In the genomic region with DNA sequence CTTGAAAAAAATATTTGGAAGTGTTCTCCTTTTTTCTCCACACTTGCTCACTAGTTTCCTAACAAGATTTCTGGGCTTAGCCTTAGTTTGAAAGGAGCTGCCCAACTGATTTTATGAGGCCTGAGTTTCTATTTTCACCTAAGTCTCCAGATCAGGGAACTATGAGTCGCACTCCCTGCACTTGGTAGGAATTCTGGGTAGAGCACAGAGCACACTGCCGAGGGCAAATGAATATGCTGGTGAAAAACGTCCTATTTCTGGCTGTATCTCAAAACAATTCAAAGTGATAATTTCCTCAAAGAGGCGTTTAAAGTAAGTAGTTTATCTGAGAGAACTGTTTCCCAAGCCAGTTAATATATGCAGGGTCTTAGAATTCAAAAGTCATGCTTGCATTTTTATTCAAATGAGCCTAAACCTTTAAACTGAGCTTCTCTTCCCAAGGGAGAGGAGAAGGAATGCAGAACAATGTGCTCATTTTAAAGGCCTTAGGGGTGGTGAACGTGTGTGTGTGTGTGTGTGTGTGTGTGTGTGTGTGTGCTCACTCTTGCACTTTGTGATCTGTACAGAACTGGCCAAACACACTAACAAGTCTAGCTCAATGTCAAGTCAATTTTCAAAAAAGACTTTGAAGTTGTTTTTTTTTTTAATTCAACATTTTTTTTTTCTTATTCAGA, we compare ENCODE assay signal across 14 mouse cellular contexts.
DNase-seq lines count a peak whose midpoint lies in the region; ATAC-seq and TF ChIP-seq lines count a peak whose summit lies in the region.
"Had no signal": no experiment of that assay in that cellular context is flagged by ENCODE, and none has a peak within 500 bp of the region (broad histone marks: within the 10 kb centered on the region; RNA-seq: fewer than 3 reads in every experiment).

No protein-coding gene starts in this region.

- no peak overlapping the region for H3K4me2 ChIP-seq in midbrain, embryonic 11.5 days
- no peak overlapping the region for H3K4me2 ChIP-seq in neural tube, embryonic 15.5 days
- no peak overlapping the region for H3K4me2 ChIP-seq in liver, embryonic 12.5 days
- H3K4me2 ChIP-seq: intestine, embryonic 15.5 days; stomach, embryonic 15.5 days had no signal

- no peaks in the 10 kb centered on the region for H3K27me3 ChIP-seq in hindbrain, embryonic 10.5 days (ENCODE audit: insufficient read depth, poor library complexity, severe bottlenecking)
- no peaks in the 10 kb centered on the region for H3K27me3 ChIP-seq in midbrain, embryonic 11.5 days (ENCODE audit: control insufficient read depth, insufficient read depth, low read length)
- no peaks in the 10 kb centered on the region for H3K27me3 ChIP-seq in neural tube, embryonic 15.5 days (replicated peaks)
- H3K27me3 ChIP-seq in liver, embryonic 12.5 days (replicated peaks), result no peaks in the 10 kb centered on the region
- H3K27me3 ChIP-seq in kidney, adult 2 months (replicated peaks; ENCODE audit: control insufficient read depth, insufficient read depth, low read length), result no peaks in the 10 kb centered on the region
- H3K27me3 ChIP-seq: intestine, embryonic 15.5 days; stomach, embryonic 15.5 days had no signal

- 0 out of 2 replicates have a peak, but pooled peaks cover 6% of the 10 kb centered on the region for H3K9me3 ChIP-seq in hindbrain, embryonic 10.5 days
- H3K9me3 ChIP-seq in midbrain, embryonic 11.5 days (ENCODE audit: control insufficient read depth, low read length), result no peaks in the 10 kb centered on the region
- H3K9me3 ChIP-seq in neural tube, embryonic 15.5 days (replicated peaks), result no peaks in the 10 kb centered on the region
- H3K9me3 ChIP-seq in liver, embryonic 12.5 days (replicated peaks), result 0 out of 2 replicates have a peak, but pooled peaks cover 2% of the 10 kb centered on the region
- H3K9me3 ChIP-seq: intestine, embryonic 15.5 days; stomach, embryonic 15.5 days had no signal

- peak; percentile 96 for ATAC-seq in midbrain, embryonic 11.5 days (ENCODE audit: low FRiP score)
- ATAC-seq in neural tube, embryonic 15.5 days (ENCODE audit: low FRiP score), result peak; percentile 79; the same call in 1 of the 2 replicates
- ATAC-seq in liver, embryonic 12.5 days, result no peak
- ATAC-seq: intestine, embryonic 15.5 days had no signal

- WGBS in hindbrain, embryonic 10.5 days, result 40% methylated on average over 5 of the region's 5 CpGs
- WGBS in midbrain, embryonic 11.5 days, result 26% methylated on average over 5 of the region's 5 CpGs
- WGBS in neural tube, embryonic 15.5 days, result 21% methylated on average over 5 of the region's 5 CpGs
- WGBS in liver, embryonic 12.5 days (ENCODE audit: insufficient replicate concordance), result 40% methylated on average over 5 of the region's 5 CpGs
- 38% methylated on average over 5 of the region's 5 CpGs for WGBS in kidney, adult 2 months

- no peak overlapping the region for H3K4me3 ChIP-seq in hindbrain, embryonic 10.5 days
- H3K4me3 ChIP-seq in midbrain, embryonic 11.5 days (ENCODE audit: low read depth, low read length), result no peak overlapping the region
- H3K4me3 ChIP-seq in neural tube, embryonic 15.5 days (replicated peaks), result no peak overlapping the region
- no peak overlapping the region for H3K4me3 ChIP-seq in liver, embryonic 12.5 days
- no peak overlapping the region for H3K4me3 ChIP-seq in kidney, adult 2 months (ENCODE audit: insufficient read depth, low read depth, low read length)
- H3K4me3 ChIP-seq: intestine, embryonic 15.5 days; stomach, embryonic 15.5 days had no signal

- DNase-seq in embryo, embryonic 11 days, result peak; percentile 25
- DNase-seq in embryo, embryonic 10 days (ENCODE audit: low spot score), result no peak
- peak; percentile 47 for DNase-seq in hindbrain, embryonic 10.5 days (ENCODE audit: low spot score)
- peak; percentile 89 for DNase-seq in midbrain, embryonic 11.5 days (ENCODE audit: low spot score, missing footprints)
- DNase-seq in cerebellum, adult 9-10 months, result no peak
- no peak for DNase-seq in kidney, adult 2 months
- DNase-seq: cerebellum, adult 2 months; kidney, postnatal 4 days; layer of hippocampus, postnatal 36 days; thymus, postnatal 14 days had no signal

- H3K36me3 ChIP-seq in hindbrain, embryonic 10.5 days, result no peaks in the 10 kb centered on the region
- H3K36me3 ChIP-seq in midbrain, embryonic 11.5 days (ENCODE audit: control insufficient read depth, insufficient read depth, low read length), result no peaks in the 10 kb centered on the region
- H3K36me3 ChIP-seq in neural tube, embryonic 15.5 days, result no peaks in the 10 kb centered on the region
- H3K36me3 ChIP-seq in liver, embryonic 12.5 days, result no peaks in the 10 kb centered on the region
- no peaks in the 10 kb centered on the region for H3K36me3 ChIP-seq in kidney, adult 2 months (ENCODE audit: control insufficient read depth, insufficient read depth, low read length)
- H3K36me3 ChIP-seq: intestine, embryonic 15.5 days; stomach, embryonic 15.5 days had no signal

- H3K4me1 ChIP-seq in hindbrain, embryonic 10.5 days (replicated peaks), result peaks cover 9% of the 10 kb centered on the region
- no peaks in the 10 kb centered on the region for H3K4me1 ChIP-seq in midbrain, embryonic 11.5 days (ENCODE audit: control insufficient read depth, insufficient read depth, low read length)
- no peaks in the 10 kb centered on the region for H3K4me1 ChIP-seq in neural tube, embryonic 15.5 days
- H3K4me1 ChIP-seq in liver, embryonic 12.5 days, result no peaks in the 10 kb centered on the region
- H3K4me1 ChIP-seq in kidney, adult 2 months (ENCODE audit: control insufficient read depth, insufficient read depth, low read length), result no peaks in the 10 kb centered on the region
- H3K4me1 ChIP-seq: intestine, embryonic 15.5 days; stomach, embryonic 15.5 days had no signal

- TF ChIP-seq POLR2A in kidney, adult 2 months (IDR thresholded peaks at IDR 0.05; ENCODE audit: low read depth, low read length), result no peak

- peak overlapping the region; percentile 79 for H3K27ac ChIP-seq in hindbrain, embryonic 10.5 days
- H3K27ac ChIP-seq in midbrain, embryonic 11.5 days (ENCODE audit: low read depth, low read length), result no peak overlapping the region
- H3K27ac ChIP-seq in neural tube, embryonic 15.5 days (replicated peaks), result peak overlapping the region; percentile 24
- H3K27ac ChIP-seq in liver, embryonic 12.5 days, result no peak overlapping the region
- no peak overlapping the region for H3K27ac ChIP-seq in kidney, adult 2 months (ENCODE audit: insufficient read depth, low read depth, low read length)
- H3K27ac ChIP-seq: intestine, embryonic 15.5 days; stomach, embryonic 15.5 days had no signal

- TF ChIP-seq CTCF in kidney, adult 2 months (conservative IDR thresholded peaks at IDR 0.05; ENCODE audit: insufficient read depth, insufficient read length, low read depth, low read length), result no peak

- no peak overlapping the region for H3K9ac ChIP-seq in midbrain, embryonic 11.5 days (ENCODE audit: low read length)
- H3K9ac ChIP-seq in neural tube, embryonic 15.5 days (replicated peaks), result no peak overlapping the region
- no peak overlapping the region for H3K9ac ChIP-seq in liver, embryonic 12.5 days
- H3K9ac ChIP-seq: intestine, embryonic 15.5 days; stomach, embryonic 15.5 days had no signal

Comparison
In these comparisons a context has a peak if more than half of its experiments do, and no peak if none do; other contexts are left out.
1. DNase-seq: peak in embryo, embryonic 11 days (single experiment), hindbrain, embryonic 10.5 days (single experiment) and midbrain, embryonic 11.5 days (single experiment); none in embryo, embryonic 10 days (single experiment), cerebellum, adult 9-10 months (single experiment) and kidney, adult 2 months (single experiment).
2. H3K27ac ChIP-seq: peak in hindbrain, embryonic 10.5 days (single experiment) and neural tube, embryonic 15.5 days (single experiment); none in midbrain, embryonic 11.5 days (single experiment), liver, embryonic 12.5 days (single experiment) and kidney, adult 2 months (single experiment).